Mouse (Mus musculus): ENCODE measurements around the gene Mob2.
A peak's percentile ranks its signal among the peaks of the same experiment; 100 is the strongest.

The Mob2 gene

DNA sequence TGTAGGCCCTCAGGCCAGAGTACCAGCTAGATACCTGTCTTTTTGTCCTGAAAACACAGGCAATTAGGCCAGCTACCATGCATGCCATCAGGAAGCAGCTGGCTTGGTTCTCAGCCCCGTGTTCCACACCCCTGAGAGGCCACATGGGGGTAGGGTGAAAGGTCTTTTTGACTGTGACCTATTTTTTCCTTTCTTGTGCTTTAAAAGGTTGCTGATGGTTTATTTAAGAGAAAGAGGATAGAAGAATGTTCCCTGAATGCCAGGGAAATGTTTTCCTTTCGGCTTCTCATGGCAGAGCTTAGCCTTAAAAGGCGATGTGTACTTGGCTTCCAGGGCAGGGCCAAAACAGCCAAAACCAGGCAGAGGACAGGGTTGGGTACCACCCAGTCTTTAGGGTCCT, 40.0 kb downstream of the Mob2 start:
- DNase-seq (ENCODE audit: low read depth): no peak

GRCm38 (mm10) chr7:142019699-142020098, 41.2 kb downstream of the Mob2 start:
- peak; percentile 18 for DNase-seq (ENCODE audit: low read depth)

- DNase-seq (ENCODE audit: low read depth): peak; percentile 68
Observed at GRCm38 (mm10) chr7:142016562-142016961, 44.3 kb downstream of the Mob2 start.

DNA sequence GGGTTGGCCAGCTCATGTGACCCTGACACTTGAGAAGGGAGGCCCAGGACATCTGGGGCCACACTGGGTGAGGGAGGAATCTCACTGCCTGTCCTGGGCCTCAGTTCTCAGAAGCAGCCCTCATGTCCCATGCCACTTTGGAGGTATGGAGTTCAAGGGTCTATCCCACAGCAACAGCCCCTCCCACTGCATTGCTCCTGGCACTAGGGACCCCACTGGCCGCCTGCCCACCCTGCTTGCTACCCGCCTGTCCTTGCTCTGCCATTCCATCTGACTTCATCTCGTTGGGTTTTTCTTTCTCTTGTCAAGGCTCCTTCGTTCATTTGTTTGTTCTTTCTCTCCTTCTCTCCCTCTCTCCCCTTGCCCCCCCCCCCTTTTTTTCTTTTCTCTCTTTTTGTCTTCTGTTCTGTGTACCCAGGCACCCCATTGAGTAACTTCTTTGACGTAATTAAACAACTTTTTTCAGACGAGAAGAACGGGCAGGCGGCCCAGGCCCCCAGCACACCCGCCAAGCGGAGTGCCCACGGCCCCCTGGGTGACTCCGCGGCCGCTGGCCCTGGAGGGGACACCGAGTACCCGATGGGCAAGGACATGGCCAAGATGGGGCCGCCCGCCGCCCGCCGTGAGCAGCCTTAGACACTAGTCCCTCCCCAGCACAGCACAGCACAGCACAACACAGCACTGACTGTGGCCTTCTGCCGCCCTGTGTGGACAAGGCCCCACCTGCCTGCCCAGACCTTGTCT, 59.1 kb downstream of the Mob2 start:
- no peak for DNase-seq (ENCODE audit: low read depth)

DNA sequence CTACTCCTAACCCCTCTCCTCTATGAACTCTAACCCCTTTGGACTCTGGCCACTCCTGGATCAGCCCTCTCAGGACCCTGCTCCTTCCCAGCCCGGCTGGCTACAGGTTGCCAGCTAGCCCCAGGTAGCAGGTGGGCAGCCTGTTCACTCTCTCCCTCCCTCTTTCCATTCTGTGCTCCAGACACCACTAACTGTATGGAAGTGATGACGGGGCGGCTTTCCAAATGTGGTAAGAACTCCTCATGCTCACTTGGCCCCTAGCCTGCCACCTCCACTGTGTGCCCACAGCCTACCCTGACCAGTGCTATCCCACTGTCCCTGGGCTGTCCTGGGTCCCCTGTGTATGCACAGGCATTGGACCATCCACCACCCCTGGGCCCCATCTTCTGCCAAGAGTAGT, 60.2 kb downstream of the Mob2 start:
- no peak for DNase-seq (ENCODE audit: low read depth)

DNA sequence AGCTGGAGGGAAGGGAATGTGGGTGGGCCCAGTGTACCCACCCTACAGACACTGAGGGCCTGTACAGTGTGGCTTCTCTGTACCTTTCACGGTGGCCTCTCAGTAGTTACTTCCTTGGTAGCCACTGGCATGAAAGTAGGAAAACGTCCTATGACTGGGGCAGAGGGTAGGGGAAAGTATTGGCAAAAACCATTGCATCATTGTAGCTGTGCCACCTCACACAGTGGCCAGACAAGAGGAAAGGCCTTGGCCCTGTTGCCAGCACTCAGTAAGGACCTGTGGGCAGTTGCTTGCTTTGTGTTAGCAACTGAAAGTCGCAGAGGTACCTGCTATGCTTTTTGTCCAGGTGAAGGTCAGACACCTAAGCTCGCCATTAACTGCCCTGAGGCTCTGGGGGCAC, 66.7 kb downstream of the Mob2 start:
- no peak for DNase-seq (ENCODE audit: low read depth)

- no peak for DNase-seq (ENCODE audit: low read depth)
Observed at GRCm38 (mm10) chr7:141991183-141991582, 69.7 kb downstream of the Mob2 start.

DNA sequence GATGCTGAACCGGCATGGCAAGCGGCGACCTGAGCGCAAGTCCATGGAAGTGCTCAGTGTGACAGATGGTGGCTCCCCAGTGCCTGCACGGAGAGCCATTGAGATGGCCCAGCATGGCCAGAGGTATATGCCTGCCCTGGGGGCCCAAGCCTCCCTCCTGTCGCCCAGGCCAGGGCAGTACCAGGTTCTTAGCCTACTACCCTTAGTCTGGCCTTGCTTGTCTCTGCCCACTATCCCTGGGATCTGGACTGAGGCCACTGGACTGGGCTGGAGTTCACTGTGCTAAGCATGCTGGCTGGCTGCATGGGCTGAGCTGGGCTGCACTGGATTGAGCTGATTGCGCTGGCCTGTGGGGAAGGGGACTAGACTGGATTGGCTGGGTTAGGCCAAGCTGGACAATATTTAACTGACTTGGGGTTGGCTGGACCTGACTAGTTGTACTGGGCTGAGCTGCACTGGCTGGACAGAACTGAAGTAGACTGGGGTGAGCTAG, 72.5 kb downstream of the Mob2 start:
- no peak for DNase-seq (ENCODE audit: low read depth)

DNA sequence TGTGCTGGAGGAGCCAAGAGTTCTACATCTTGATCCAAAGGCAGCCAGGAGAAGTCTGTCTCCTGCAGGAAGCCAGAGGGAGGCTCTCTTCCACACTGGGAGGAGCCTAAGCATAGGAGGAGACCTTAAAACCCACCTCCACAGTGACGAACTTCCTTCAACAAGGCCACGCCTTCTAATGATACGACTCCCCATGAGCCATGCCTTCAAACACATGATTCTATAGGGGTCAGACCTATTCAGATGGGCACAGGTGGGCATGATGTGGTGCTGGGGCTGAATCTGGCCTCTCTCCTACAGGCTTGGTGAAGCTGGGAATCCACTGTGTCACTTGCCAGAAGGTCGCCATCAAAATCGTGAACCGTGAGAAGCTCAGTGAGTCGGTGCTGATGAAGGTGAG, 79.6 kb downstream of the Mob2 start:
- DNase-seq (ENCODE audit: low read depth): no peak

DNA sequence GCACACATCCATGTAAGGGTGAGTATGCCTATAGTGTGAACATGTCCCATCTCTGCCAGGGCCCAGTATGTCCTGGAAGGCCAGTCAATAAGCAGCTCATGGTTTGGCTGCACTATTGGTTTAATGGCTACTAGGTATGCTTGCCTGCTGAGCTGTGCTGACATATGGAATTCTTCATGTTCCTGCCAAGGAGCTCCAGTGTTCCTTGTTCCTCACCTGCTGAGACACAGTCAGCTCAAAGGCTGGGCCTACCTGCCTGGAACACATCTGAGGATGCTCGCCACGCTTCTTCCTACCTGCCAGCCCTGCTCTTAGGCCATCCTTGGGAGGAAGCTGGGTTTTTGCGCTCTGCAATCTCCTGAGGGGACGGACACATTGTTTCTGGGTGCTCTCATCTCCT, 81.6 kb downstream of the Mob2 start:
- DNase-seq (ENCODE audit: low read depth): no peak

GRCm38 (mm10) chr7:141978003-141978402, 82.9 kb downstream of the Mob2 start:
- no peak for DNase-seq (ENCODE audit: low read depth)

GRCm38 (mm10) chr7:141972831-141973619, 87.8 kb downstream of the Mob2 start:
- peak; percentile 62 for DNase-seq (ENCODE audit: low read depth)

DNA sequence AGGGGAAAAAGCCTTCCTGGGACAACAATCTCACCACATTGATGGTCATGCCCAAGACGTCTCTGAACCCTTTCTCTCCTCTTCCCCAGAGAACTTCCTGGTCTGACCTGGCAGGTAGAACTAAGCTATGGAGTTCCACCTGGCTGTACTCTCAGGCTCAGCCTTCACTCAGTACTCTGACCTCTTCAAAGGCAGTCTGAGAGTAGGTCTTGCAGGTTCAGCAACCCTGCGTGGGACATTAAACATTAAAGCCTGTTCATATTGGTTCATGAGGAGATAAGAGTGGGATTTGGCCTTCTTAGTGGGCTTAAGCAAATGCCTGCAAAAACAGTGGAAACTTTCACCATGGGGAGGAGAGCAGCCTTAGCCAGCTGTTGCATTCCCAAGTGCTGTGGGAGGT, 94.6 kb downstream of the Mob2 start:
- no peak for DNase-seq (ENCODE audit: low read depth)

DNA sequence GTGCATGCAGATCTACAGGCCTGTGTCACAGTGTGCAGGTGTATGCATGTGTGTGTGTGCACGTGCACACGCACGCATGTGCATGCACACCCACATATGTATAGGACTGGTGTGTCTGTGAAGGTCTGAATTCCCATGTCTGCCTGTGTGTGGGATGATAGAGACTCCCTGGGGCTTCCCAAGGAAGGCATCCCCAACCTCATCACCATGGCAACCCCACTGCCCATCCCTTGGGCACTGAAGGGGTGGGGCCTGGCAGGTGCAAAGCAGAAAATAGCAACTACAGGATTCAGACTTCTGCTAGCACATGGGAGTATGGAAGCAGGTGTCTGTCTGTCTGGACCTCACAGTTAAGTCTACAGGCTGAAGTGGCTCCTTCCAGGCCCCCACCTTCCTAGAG, 98.3 kb downstream of the Mob2 start:
- no peak for DNase-seq (ENCODE audit: low read depth)

- DNase-seq (ENCODE audit: low read depth): no peak
Observed at GRCm38 (mm10) chr7:141961491-141961890, 99.4 kb downstream of the Mob2 start.

GRCm38 (mm10) chr7:141960926-141961325, 99.9 kb downstream of the Mob2 start:
- DNase-seq (ENCODE audit: low read depth): no peak

GRCm38 (mm10) chr7:141959133-141959532, 101.7 kb downstream of the Mob2 start:
- DNase-seq (ENCODE audit: low read depth): peak; percentile 27
